Mouse (Mus musculus) MEL (cell line): ENCODE data around the gene Ksr1. TPM values are rescaled to one million over a fixed set of nuclear protein-coding genes. Genes with fewer than 3 reads are reported as not detected.

Experiments used
- DNase-seq: peaks from one replicate; pipeline ENCODE4 v3.0.0; 2011; ENCODE audit warnings: low read depth, low spot score
- H3K27ac ChIP-seq: 2 replicates; pipeline ENCODE4 v1.5.1; 2012; ENCODE audit warnings: low read depth, mild to moderate bottlenecking, control low read depth, low read length, moderate library complexity; ENCODE audit not compliant: control insufficient read depth
- H3K27me3 ChIP-seq, 2 experiments: fragments of 150-350 bp in 1 of 2; sonication (generic) in 1 of 2; 2 replicates each; pipeline ENCODE4 v1.6.1; 2012; ENCODE audit warnings: low read length in 2 of 2, mild to moderate bottlenecking in 2 of 2, improper control_type of control experiment in 1 of 2, moderate library complexity in 1 of 2; ENCODE audit not compliant: insufficient read depth in 2 of 2, control insufficient read depth in 1 of 2
- H3K36me3 ChIP-seq, 2 experiments: 2 replicates each; pipeline ENCODE4 v1.6.1; 2012 to 2014; ENCODE audit warnings: low read length in 2 of 2, improper control_type of control experiment in 1 of 2, inconsistent platforms in 1 of 2, mild to moderate bottlenecking in 1 of 2; ENCODE audit not compliant: insufficient read depth in 2 of 2, control insufficient read depth in 1 of 2
- H3K4me1 ChIP-seq, 2 experiments: fragments of 150-350 bp in 1 of 2; sonication (generic) in 1 of 2; 2 replicates each; pipeline ENCODE4 v1.6.1; 2012; ENCODE audit warnings: low read length in 2 of 2, improper control_type of control experiment in 1 of 2, mild to moderate bottlenecking in 1 of 2; ENCODE audit not compliant: insufficient read depth in 2 of 2, control insufficient read depth in 1 of 2
- H3K4me3 ChIP-seq, 2 experiments: fragments of 150-350 bp in 1 of 2; sonication (generic) in 1 of 2; 2 replicates each; pipeline ENCODE4 v1.5.1; 2012; ENCODE audit warnings: low read depth in 2 of 2, low read length in 2 of 2, mild to moderate bottlenecking in 2 of 2, moderate library complexity in 2 of 2, control low read depth in 1 of 2, improper control_type of control experiment in 1 of 2; ENCODE audit not compliant: control insufficient read depth in 1 of 2, insufficient read depth in 1 of 2
- H3K79me2 ChIP-seq: 2 replicates; pipeline ENCODE4 v1.6.1; 2012; ENCODE audit warnings: mild to moderate bottlenecking, low read length, moderate library complexity; ENCODE audit not compliant: control insufficient read depth, poor library complexity, insufficient read depth
- H3K9ac ChIP-seq: 2 replicates; pipeline ENCODE4 v1.6.1; 2012; ENCODE audit warnings: low read depth, mild to moderate bottlenecking, control low read depth, low read length, moderate library complexity; ENCODE audit not compliant: control insufficient read depth, poor library complexity, severe bottlenecking
- H3K9me3 ChIP-seq: fragments of 150-350 bp; sonication (generic); replicated peaks from 2 replicates; pipeline ENCODE4 v1.6.1; 2012; ENCODE audit warnings: mild to moderate bottlenecking, low read length, improper control_type of control experiment, moderate library complexity; ENCODE audit not compliant: insufficient read depth
- BHLHE40 ChIP-seq: IDR thresholded peaks from 2 replicates; pipeline ENCODE4 v1.6.1; 2012; ENCODE audit warnings: low read depth, mild to moderate bottlenecking, inconsistent platforms, low read length, improper control_type of control experiment, borderline replicate concordance
- CHD1 ChIP-seq: IDR thresholded peaks from 2 replicates; pipeline ENCODE4 v1.6.1; 2012; ENCODE audit warnings: low read depth, mild to moderate bottlenecking, inconsistent platforms, low read length, improper control_type of control experiment
- CHD2 ChIP-seq: IDR thresholded peaks from 2 replicates; pipeline ENCODE4 v1.6.1; 2011; ENCODE audit warnings: low read length, improper control_type of control experiment
- CTCF ChIP-seq, 3 experiments: IDR thresholded peaks in 2 of 3; conservative IDR thresholded peaks in 1 of 3; 2 replicates each; pipeline ENCODE4 v1.5.1; 2011 to 2012; ENCODE audit warnings: low read length in 3 of 3, low read depth in 2 of 3, mild to moderate bottlenecking in 2 of 3, improper control_type of control experiment in 1 of 3, inconsistent platforms in 1 of 3, mixed read lengths in 1 of 3, moderate library complexity in 1 of 3; ENCODE audit not compliant: control insufficient read depth in 1 of 3, insufficient read depth in 1 of 3, poor library complexity in 1 of 3, severe bottlenecking in 1 of 3
- E2F4 ChIP-seq: IDR thresholded peaks from 2 replicates; pipeline ENCODE4 v1.6.1; 2011; ENCODE audit warnings: low read depth, low read length, improper control_type of control experiment, borderline replicate concordance
- EP300 ChIP-seq, 2 experiments: IDR thresholded peaks; 2 replicates each; pipeline ENCODE4 v1.6.1; 2011; ENCODE audit warnings: improper control_type of control experiment in 2 of 2, low read length in 2 of 2, low read depth in 1 of 2, mild to moderate bottlenecking in 1 of 2
- ETS1 ChIP-seq: IDR thresholded peaks from 2 replicates; pipeline ENCODE4 v1.6.1; 2012; ENCODE audit warnings: low read depth, mild to moderate bottlenecking, inconsistent platforms, low read length, improper control_type of control experiment, moderate library complexity
- GATA1 ChIP-seq: IDR thresholded peaks from 2 replicates; pipeline ENCODE4 v1.6.1; 2011; ENCODE audit warnings: low read depth, low read length, improper control_type of control experiment
- HCFC1 ChIP-seq: IDR thresholded peaks from 2 replicates; pipeline ENCODE4 v1.6.1; 2012; ENCODE audit warnings: low read depth, mild to moderate bottlenecking, inconsistent platforms, low read length, improper control_type of control experiment, moderate library complexity
- JUND ChIP-seq: IDR thresholded peaks from 2 replicates; pipeline ENCODE4 v1.6.1; 2011; ENCODE audit warnings: low read depth, mild to moderate bottlenecking, improper control_type of control experiment, low read length
- MAFK ChIP-seq: IDR thresholded peaks from 2 replicates; pipeline ENCODE4 v1.6.1; 2011; ENCODE audit warnings: low read depth, mild to moderate bottlenecking, low read length, improper control_type of control experiment, borderline replicate concordance
- MAZ ChIP-seq: IDR thresholded peaks from 2 replicates; pipeline ENCODE4 v1.6.1; 2012; ENCODE audit warnings: low read depth, mild to moderate bottlenecking, inconsistent platforms, low read length, improper control_type of control experiment
- MEF2A ChIP-seq: IDR thresholded peaks from 2 replicates; pipeline ENCODE4 v1.6.1; 2014; ENCODE audit warnings: low read depth, mild to moderate bottlenecking, inconsistent platforms, low read length, improper control_type of control experiment; ENCODE audit not compliant: poor library complexity, insufficient replicate concordance, severe bottlenecking; ENCODE audit errors: extremely low read depth
- MYB ChIP-seq: IDR thresholded peaks from 2 replicates; pipeline ENCODE4 v1.6.1; 2011; ENCODE audit warnings: mild to moderate bottlenecking, low read depth, low read length, improper control_type of control experiment
- MYC ChIP-seq: IDR thresholded peaks from 2 replicates; pipeline ENCODE4 v1.6.1; 2011; ENCODE audit warnings: low read depth, mild to moderate bottlenecking, low read length, improper control_type of control experiment, moderate library complexity
- NELFE ChIP-seq: IDR thresholded peaks from 2 replicates; pipeline ENCODE4 v1.6.1; 2011; ENCODE audit warnings: low read depth, low read length, improper control_type of control experiment
- NRF1 ChIP-seq: IDR thresholded peaks from 2 replicates; pipeline ENCODE4 v1.6.1; 2014; ENCODE audit warnings: low read depth, mild to moderate bottlenecking, inconsistent platforms, low read length, improper control_type of control experiment, moderate library complexity; ENCODE audit not compliant: poor library complexity, insufficient read depth, severe bottlenecking
- POLR2A ChIP-seq, 2 experiments: IDR thresholded peaks; 2 replicates each; pipeline ENCODE4 v1.6.1; 2011 to 2012; ENCODE audit warnings: low read length in 2 of 2, mild to moderate bottlenecking in 2 of 2, control low read depth in 1 of 2, improper control_type of control experiment in 1 of 2, low read depth in 1 of 2, moderate library complexity in 1 of 2; ENCODE audit not compliant: control insufficient read depth in 1 of 2, insufficient read depth in 1 of 2, poor library complexity in 1 of 2
- POLR2AphosphoS2 ChIP-seq: IDR thresholded peaks from 2 replicates; pipeline ENCODE4 v1.6.1; 2011; ENCODE audit warnings: low read length, improper control_type of control experiment
- POLR2AphosphoS5 ChIP-seq: IDR thresholded peaks from 2 replicates; pipeline ENCODE4 v1.6.1; 2012; ENCODE audit warnings: low read depth, borderline replicate concordance, mild to moderate bottlenecking, inconsistent platforms, low read length, moderate library complexity, mixed read lengths
- SIN3A ChIP-seq: IDR thresholded peaks from 2 replicates; pipeline ENCODE4 v1.6.1; 2012; ENCODE audit warnings: low read length, improper control_type of control experiment, inconsistent platforms
- SMC3 ChIP-seq: IDR thresholded peaks from 2 replicates; pipeline ENCODE4 v1.6.1; 2011; ENCODE audit warnings: low read depth, low read length, improper control_type of control experiment
- TAL1 ChIP-seq: IDR thresholded peaks from 2 replicates; pipeline ENCODE4 v1.6.1; 2012; ENCODE audit warnings: mild to moderate bottlenecking, inconsistent platforms, low read length, moderate library complexity, mixed read lengths
- TBP ChIP-seq: IDR thresholded peaks from 2 replicates; pipeline ENCODE4 v1.8.0; 2011; ENCODE audit warnings: low read depth, low read length, improper control_type of control experiment
- TCF12 ChIP-seq: IDR thresholded peaks from 2 replicates; pipeline ENCODE4 v1.6.1; 2014; ENCODE audit warnings: low read depth, mild to moderate bottlenecking, inconsistent platforms, low read length, improper control_type of control experiment, moderate library complexity
- UBTF ChIP-seq: IDR thresholded peaks from 2 replicates; pipeline ENCODE4 v1.6.1; 2012; ENCODE audit warnings: low read depth, mild to moderate bottlenecking, inconsistent platforms, low read length, improper control_type of control experiment, moderate library complexity, borderline replicate concordance; ENCODE audit not compliant: insufficient read depth
- USF1 ChIP-seq: IDR thresholded peaks from 2 replicates; pipeline ENCODE4 v1.6.1; 2014; ENCODE audit warnings: low read depth, mild to moderate bottlenecking, inconsistent platforms, low read length, improper control_type of control experiment, moderate library complexity
- ZKSCAN1 ChIP-seq: IDR thresholded peaks from 2 replicates; pipeline ENCODE4 v1.6.1; 2012; ENCODE audit warnings: low read depth, mild to moderate bottlenecking, inconsistent platforms, low read length, improper control_type of control experiment, moderate library complexity
- ZMIZ1 ChIP-seq: IDR thresholded peaks from 2 replicates; pipeline ENCODE4 v1.6.1; 2012; ENCODE audit warnings: low read depth, mild to moderate bottlenecking, inconsistent platforms, low read length, improper control_type of control experiment, moderate library complexity
- ZNF384 ChIP-seq: IDR thresholded peaks from 2 replicates; pipeline ENCODE4 v1.6.1; 2012; ENCODE audit warnings: low read depth, mild to moderate bottlenecking, inconsistent platforms, low read length, improper control_type of control experiment
- polyA plus RNA-seq, 2 experiments: library from polyadenylated mRNA; stranded (reverse) in 1 of 2; unstranded in 1 of 2; fragments of >175 nt in 1 of 2; fragments of >200 nt in 1 of 2; gene quantifications; 2 replicates each; pipeline versions ENCODE4 v1.2.1 to v1.2.4; 2012; ENCODE audit warnings: low replicate concordance in 2 of 2, low read depth in 1 of 2; ENCODE audit not compliant: insufficient read length in 2 of 2, insufficient read depth in 1 of 2, missing spikeins in 1 of 2
- total RNA-seq: library from RNA; depleted of rRNA; stranded (reverse); fragments of 300-350 nt; gene quantifications from 2 replicates; pipeline ENCODE4 v1.2.3, GENCODE M21; 2012

The Ksr1 gene
- total and polyA plus RNA-seq, 3 experiments: 9.7 to 18.4 TPM; not detected in 1

- no peaks in the 10 kb centered on the region for H3K9me3 ChIP-seq
- no peak overlapping the region for H3K27ac ChIP-seq
- H3K4me1 ChIP-seq: peaks cover 0 to 8% of the 10 kb centered on the region in 2 experiments; a peak in 2 of 4 replicates
- H3K9ac ChIP-seq: no peak overlapping the region
- H3K27me3 ChIP-seq: no peaks in the 10 kb centered on the region
- H3K4me3 ChIP-seq: no peak overlapping the region
- DNase-seq: no peak
- H3K36me3 ChIP-seq: no peaks in the 10 kb centered on the region
- H3K79me2 ChIP-seq: no peaks in the 10 kb centered on the region
- TF ChIP-seq POLR2A (IDR thresholded peaks at IDR 0.05; ENCODE audit: control insufficient read depth in 1 of 2, insufficient read depth in 1 of 2, low read depth in 1 of 2, low read length in 2 of 2, poor library complexity in 1 of 2) (no peak), ZKSCAN1 (no peak), NELFE (no peak), CHD2 (no peak), MYC (no peak), SMC3 (no peak), GATA1 (no peak), EP300 (IDR thresholded peaks at IDR 0.05; ENCODE audit: low read depth in 1 of 2, low read length in 2 of 2) (no peak), USF1 (no peak), POLR2AphosphoS2 (no peak), MYB (no peak), SIN3A (no peak), ZNF384 (no peak), UBTF (no peak), MEF2A (no peak), POLR2AphosphoS5 (no peak), E2F4 (no peak), JUND (no peak), TBP (no peak)
Observed at GRCm38 (mm10) chr11:79115659-79116058, 30.5 kb downstream of the Ksr1 start.

DNA sequence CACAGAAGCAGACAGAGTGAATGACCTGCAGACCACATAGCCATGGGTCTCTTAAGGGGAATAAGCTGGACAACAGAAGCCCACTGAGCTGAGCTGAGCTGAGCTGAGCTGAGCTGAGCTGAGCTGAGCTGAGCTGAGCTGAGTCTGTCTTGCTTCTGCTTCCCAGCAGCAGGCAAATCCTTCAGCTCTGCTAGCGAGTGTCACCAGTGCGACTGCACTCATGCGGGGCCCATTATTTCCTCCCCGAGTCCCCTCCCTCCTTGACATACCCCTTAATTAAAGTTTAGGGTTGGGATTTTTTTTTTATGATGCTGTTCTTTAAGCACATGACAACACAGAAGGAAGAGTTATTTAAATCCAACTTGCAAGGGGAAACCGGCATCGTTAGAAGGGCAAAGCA is 32.1 kb downstream of the Ksr1 start:
- TF ChIP-seq TCF12 (no peak), MAZ (no peak), BHLHE40 (no peak), ZKSCAN1 (no peak), MYB (no peak), ETS1 (no peak), ZMIZ1 (no peak), NRF1 (no peak), E2F4 (no peak), JUND (no peak), TAL1 (no peak), SMC3 (no peak), CTCF (IDR thresholded peaks at IDR 0.05 in 2 of 3, conservative IDR thresholded peaks at IDR 0.05 in 1 of 3; ENCODE audit: control insufficient read depth in 1 of 3, insufficient read depth in 1 of 3, low read depth in 2 of 3, low read length in 3 of 3, poor library complexity in 1 of 3, severe bottlenecking in 1 of 3) (no peak), HCFC1 (no peak), POLR2A (IDR thresholded peaks at IDR 0.05; ENCODE audit: control insufficient read depth in 1 of 2, insufficient read depth in 1 of 2, low read depth in 1 of 2, low read length in 2 of 2, poor library complexity in 1 of 2) (no peak), MAFK (no peak), CHD1 (no peak), EP300 (IDR thresholded peaks at IDR 0.05; ENCODE audit: low read depth in 1 of 2, low read length in 2 of 2) (no peak)
- peaks cover 0 to 3% of the 10 kb centered on the region in 2 experiments; a peak in 1 of 4 replicates for H3K4me1 ChIP-seq
- H3K9me3 ChIP-seq: no peaks in the 10 kb centered on the region
- H3K9ac ChIP-seq: no peak overlapping the region
- H3K4me3 ChIP-seq: no peak overlapping the region
- H3K27ac ChIP-seq: no peak overlapping the region
- no peaks in the 10 kb centered on the region for H3K36me3 ChIP-seq
- H3K27me3 ChIP-seq: no peaks in the 10 kb centered on the region
- no peak for DNase-seq
- no peaks in the 10 kb centered on the region for H3K79me2 ChIP-seq
